Mouse (Mus musculus): ENCODE results near the gene Jmjd1c. TPM values are rescaled to one million over a fixed set of nuclear protein-coding genes. Genes with fewer than 3 reads are reported as not detected.

Jmjd1c gene
- total RNA-seq, 2 experiments from 2014 or later = 31.5 to 34.6 TPM

DNA sequence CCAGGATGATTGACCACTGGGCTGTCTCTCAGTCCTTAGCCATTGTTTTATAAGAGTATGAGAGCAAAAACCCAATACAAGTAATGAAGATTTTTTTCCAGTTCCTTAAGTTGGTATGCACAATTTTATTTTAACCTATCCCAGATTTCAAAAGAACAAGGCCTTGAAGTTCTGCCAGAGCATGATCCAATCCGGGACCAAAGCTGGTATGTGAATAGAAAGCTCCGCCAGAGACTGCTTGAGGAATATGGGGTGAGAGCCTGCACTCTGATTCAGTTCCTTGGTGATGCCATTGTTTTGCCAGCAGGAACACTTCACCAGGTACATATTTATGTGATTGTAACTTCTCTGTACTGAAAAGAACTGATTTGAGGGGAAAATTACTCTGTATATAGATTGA, 153.6 kb downstream of the Jmjd1c start:
- DNase-seq = peak in 1 of 2 experiments; percentile 22

DNA sequence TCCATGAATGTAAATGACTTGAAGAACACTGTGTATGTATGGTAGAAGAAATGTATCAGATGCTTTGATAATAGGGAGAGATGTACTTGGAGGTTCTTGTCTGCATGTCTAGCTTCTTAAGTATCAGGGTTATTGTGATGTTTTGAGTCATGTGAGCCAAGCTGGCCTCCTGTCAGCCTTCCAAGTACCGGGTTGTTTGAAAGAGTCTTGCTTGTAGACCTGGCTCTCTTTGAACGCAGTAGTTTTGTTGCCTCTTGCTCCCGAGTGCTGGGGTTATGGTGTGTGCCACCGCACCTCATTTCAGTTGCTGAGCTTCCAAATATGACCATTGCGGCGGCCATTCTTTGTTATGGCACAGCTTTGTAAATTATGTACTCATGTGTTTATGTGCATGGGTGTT, 154.9 kb downstream of the Jmjd1c start:
- no peak for DNase-seq

DNA sequence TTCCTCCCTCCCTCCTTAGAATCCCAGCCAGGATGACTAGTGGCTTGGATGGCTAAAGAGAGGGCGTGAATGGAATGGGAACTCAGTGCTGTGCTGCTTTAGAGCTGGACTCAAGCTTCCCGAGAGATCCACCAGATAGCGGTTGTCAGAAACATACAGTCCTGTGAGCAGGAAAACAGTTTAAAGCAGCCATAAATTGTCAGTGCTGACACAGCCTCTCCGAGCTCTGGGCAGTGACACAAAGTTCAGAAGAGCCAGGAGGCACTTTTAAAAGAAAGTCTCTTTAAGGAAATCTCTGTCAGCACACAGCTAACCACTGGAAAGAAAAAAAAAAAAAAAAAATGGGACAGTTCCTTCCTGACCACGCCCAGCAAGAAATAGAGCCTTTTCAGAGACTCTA, 156.4 kb downstream of the Jmjd1c start:
- peak; percentile 44 to 50 for DNase-seq

DNA sequence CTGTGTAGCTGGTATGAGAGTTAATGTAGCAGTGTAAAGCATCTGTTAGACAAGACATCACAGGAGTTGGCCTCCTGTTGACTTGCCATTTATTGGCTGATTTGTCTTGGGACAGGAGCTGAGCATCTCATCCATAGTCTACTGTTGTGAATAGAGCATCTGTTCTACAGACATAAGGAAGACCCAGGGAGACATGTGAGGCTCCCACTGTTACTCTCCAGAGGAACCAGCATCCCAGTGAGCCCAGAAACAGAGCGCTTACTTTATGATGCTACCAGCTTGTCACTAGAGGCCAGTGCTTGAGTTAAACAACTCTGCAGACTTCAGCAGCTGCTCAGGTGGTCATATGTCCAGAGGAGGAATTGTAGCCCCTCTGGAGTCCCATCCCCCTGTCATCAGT, 157.2 kb downstream of the Jmjd1c start:
- no peak for DNase-seq

DNA sequence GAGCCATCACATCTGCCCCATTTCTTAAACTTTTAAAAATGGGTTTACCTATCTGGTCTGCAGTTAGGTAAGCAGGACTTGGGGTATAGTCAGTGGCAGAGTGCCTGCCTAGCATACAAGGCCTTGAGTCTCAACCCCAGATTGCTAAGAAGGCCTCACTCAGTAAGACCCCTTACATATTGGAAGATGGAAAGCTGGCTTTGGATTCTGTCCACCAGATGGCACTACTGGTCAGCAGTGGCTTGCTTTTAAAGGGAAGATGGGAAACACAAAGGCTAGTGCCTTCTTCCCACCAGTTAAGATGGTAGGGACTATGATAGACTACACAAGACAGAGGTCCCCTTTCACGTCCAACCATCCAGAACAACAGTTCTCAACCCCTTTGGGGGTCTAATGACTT, 168.9 kb downstream of the Jmjd1c start:
- DNase-seq = peak; percentile 36 to 79

DNA sequence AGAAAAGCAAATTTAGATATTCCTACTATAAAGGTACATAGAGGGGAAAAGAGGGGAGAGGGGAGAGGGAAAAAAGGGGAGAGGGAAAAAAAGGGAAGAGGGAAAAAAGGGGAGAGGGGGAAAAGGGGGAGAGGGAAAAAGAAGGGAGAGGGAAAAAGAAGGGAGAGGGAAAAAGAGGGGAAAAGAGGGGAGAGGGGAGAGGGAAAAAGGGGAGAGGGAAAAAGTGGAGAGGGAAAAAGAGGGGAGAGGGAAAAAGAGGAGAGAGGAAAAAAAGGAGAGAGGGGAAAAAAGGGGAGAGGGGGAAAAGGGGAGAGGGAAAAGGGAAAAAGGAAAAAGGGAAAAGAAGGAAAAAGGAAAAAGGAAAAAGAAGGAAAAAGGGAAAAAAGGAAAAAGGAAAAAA, 180.0 kb downstream of the Jmjd1c start:
- DNase-seq = no peak

- DNase-seq = peak in 1 of 2 experiments; percentile 14
Measured at GRCm38 (mm10) chr10:67281852-67282251, 185.9 kb downstream of the Jmjd1c start.

DNA sequence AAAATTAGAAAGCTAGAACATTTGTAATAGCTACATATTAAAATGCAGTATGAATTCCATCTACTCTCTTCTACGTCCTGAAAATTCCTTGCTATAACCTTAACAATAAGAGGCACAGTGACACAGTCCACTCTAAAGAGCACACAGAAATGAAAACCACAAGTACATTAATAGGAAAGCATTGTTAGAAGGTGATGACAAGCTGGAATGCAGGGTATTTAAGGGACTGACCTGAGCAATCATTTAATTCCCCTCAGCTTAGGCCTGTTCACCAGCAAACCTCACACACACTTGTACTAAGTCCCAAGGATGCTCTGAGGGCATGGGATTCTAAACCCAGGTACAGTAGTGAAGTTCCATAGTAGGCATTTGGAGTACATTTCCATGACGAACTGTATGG, 186.6 kb downstream of the Jmjd1c start:
- no peak for DNase-seq

- DNase-seq = peak; percentile 35 to 39
Measured at GRCm38 (mm10) chr10:67283516-67283915, 187.6 kb downstream of the Jmjd1c start.

DNA sequence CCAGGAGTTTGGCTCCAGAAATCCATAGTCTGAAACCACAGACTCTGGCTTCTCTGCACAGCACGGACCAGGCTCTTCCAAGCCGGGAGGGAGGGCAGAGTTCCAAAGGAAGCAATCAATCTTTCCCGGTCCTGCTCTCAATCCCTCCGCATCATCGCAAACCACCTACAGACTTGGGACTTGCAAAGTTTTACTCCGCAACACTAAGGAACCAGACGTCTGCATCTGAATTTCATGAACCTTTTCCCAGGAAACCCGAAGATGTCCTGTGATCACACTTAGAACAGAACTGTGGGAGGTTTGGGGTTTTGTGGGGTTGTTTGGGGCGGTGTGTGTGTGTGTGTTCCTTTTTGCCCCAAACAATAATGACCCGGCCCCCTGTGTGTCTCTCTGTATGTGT, 188.4 kb downstream of the Jmjd1c start:
- DNase-seq = peak; percentile 21 to 47

- DNase-seq = no peak
Measured at GRCm38 (mm10) chr10:67284761-67285175, 188.8 kb downstream of the Jmjd1c start.

- peak; percentile 86 to 93 for DNase-seq
Measured at GRCm38 (mm10) chr10:67285176-67285814, 189.4 kb downstream of the Jmjd1c start, which contains the start of gene Nrbf2. TSS of gene Nrbf2 (minus strand) at chr10:67285305.

DNA sequence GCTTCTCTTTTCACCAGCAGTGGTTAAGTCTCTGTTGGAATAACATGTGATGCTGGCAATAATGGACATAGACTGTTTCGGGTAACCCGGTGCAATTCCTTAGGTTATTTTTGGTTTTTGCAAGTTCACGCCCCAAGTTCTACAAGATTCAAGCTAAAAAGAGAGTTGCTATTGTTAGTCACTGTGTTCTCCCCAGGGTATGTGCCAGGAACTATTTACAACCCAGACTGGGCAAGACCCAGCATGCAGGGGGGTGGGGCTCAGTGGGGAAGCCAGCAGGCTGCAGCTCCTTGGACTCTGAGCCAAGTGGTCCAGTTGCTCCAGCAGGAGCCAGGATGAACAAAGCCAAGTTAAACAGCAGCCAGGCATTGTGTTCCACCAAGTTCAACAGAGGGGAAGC, 192.0 kb downstream of the Jmjd1c start:
- peak; percentile 90 to 96 for DNase-seq

DNA sequence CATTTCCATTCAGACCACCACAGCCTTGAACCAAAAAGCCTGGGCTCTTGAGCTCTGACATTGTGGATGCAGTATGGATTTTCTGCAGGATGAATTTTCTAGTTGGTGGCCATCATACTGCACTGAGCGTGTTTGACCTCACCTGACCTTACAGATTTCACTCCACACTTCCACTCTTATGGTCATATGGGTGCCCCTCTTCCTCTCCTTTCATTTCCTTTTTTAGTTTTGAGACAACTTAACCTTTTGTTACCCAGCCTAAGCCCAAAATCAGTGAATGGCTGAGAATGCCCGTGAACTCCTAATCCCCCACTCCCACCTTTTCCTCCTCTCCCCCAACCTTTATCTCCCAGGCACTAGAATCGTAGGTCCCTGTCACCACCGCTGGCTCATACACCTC, 194.7 kb downstream of the Jmjd1c start:
- DNase-seq = no peak

DNA sequence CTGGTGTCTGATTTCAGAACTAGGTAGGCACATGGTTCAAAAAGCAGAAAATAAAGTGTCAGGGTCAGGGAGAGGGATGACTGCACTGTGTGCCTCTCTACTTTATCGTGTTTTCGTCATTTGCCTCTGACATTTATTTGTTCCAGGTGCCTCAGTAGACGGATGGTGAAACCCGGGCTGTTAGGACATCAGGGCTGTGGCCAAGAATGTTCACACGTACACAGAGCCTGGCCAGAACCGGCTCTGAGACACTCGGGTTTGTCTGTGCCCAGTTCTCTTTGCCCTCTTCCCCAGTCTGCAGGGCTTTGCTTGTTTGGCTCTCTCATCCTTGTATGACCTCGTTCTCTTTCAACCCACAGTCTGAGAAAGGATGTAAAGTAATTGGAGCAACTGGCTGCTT, 195.2 kb downstream of the Jmjd1c start:
- peak; percentile 33 to 57 for DNase-seq

DNA sequence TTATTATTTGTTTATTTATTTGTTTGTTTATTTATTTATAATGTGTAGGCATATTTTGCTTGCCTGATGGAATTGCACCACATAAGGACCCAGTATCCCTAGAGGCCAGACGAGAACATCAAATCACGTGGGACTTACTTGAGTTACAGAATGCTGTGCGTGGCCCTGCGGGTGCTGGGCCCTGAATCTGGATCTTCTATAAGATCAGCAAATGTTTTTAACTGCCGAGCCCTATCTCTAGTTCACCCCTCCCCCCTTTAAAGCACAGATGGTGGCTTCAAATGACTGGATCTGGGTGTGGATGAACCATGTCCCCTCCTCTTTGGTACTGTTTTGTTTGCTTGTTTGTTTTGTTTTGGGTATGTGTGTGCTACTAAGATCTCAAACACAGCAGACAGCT, 199.4 kb downstream of the Jmjd1c start:
- no peak for DNase-seq

DNA sequence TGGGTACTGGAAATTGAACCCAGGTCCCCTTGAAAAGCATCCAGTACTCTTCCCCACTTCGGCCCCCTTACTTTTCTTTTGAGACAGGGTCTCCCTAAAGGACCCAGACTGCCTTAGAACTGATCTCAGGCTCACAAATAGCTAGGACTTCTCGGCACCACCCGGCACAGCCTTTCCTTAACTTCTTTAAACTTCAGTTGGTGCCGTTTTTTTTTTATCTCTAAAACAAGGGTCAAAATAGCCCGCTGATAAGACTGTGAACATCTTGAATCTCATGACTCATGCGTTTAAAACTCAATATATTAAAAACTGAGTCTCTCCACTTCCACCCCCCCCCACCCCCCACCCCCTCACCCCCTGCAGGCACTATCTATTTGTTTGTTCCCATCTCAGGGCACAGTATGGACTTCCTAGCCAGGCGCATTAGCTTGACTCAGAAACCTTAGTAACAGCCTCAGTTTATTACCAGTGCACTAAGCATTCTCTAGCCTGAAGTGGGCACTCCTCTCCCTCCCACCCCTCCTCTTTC, 200.1 kb downstream of the Jmjd1c start:
- no peak for DNase-seq

- DNase-seq = no peak
Measured at GRCm38 (mm10) chr10:67296482-67297152, 200.7 kb downstream of the Jmjd1c start.

GRCm38 (mm10) chr10:67297175-67297855, 201.4 kb downstream of the Jmjd1c start:
- DNase-seq = peak in 1 of 2 experiments; percentile 43

- peak in 1 of 2 experiments; percentile 40 for DNase-seq
Measured at GRCm38 (mm10) chr10:67298856-67299255, 202.9 kb downstream of the Jmjd1c start.

GRCm38 (mm10) chr10:67299285-67299684, 203.4 kb downstream of the Jmjd1c start:
- DNase-seq = no peak

GRCm38 (mm10) chr10:67301046-67301445, 205.1 kb downstream of the Jmjd1c start:
- no peak for DNase-seq

DNA sequence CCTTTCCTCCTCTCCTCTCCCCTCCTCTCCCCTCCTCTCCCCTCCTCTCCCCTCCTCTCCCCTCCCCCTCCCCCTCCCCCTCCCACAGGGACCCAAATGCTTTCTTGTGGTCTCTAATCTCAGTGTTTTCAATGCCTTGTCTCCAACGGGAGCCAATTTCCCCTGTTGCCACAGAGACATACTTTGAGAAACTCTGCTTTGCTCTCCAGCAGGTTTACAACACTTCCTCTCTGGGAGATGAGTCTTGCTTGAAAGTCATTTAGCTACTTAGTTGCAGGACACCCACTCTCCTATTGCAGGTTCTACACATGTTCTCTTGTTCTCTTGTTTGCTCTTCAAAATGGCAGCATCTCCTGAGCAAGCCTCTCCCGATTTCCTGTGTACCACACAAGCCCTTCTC, 206.4 kb downstream of the Jmjd1c start:
- DNase-seq = no peak

Measured in heart, adult 18-20 months (tissue).